Mouse (Mus musculus) megakaryocyte, embryonic 14.5 days (primary cell): ENCODE measurements at regions not wholly inside any gene's neighbourhood (a gene's known extent, or its start where the extent isn't known, plus 50 kb on each side); places are given as distances from the start of the nearest gene placed in this dataset.
"Not testable (repeated sequence)": the region's sequence is repeated elsewhere in the genome, so short reads cannot be mapped to it uniquely, and the experiment has no call there.

Source experiments
- FLI1 ChIP-seq: IDR thresholded peaks from 2 replicates; pipeline ENCODE4 v1.6.1; 2012; ENCODE audit warnings: low read length, inconsistent platforms, mixed read lengths
- GATA1 ChIP-seq: IDR thresholded peaks from 3 replicates; pipeline ENCODE4 v1.6.1; 2012; ENCODE audit warnings: mixed read lengths, low read length, inconsistent platforms, borderline replicate concordance

GRCm38 (mm10) chr9:3280496-3280895 is 54.4 kb upstream of the Alkbh8 start:
- not testable (repeated sequence) for TF ChIP-seq GATA1, FLI1
